Mouse (Mus musculus) lung, embryonic 16.5 days (tissue): ENCODE data around the gene Adgre4. TPM values are rescaled to one million over a fixed set of nuclear protein-coding genes. Genes with fewer than 3 reads are reported as not detected.
"Not testable (repeated sequence)": the region's sequence is repeated elsewhere in the genome, so short reads cannot be mapped to it uniquely, and the experiment has no call there.

Experiments used
- ATAC-seq: fragments of 200-750 bp; cut with Nextera tagmentation; 2 replicates; pipeline ENCODE4 v1.8.0; 2017; ENCODE audit warnings: low read depth, mild to moderate bottlenecking, moderate library complexity
- H3K27ac ChIP-seq: fragments of 300-500 bp; sonication (generic); 2 replicates; pipeline ENCODE4 v1.5.1; 2014; ENCODE audit warnings: mild to moderate bottlenecking, control low read depth, low read length
- H3K27me3 ChIP-seq: fragments of 300-500 bp; sonication (generic); 2 replicates; pipeline ENCODE4 v1.6.1; 2014; ENCODE audit warnings: low read depth, low read length, mixed read lengths; ENCODE audit not compliant: control insufficient read depth, insufficient read depth
- H3K36me3 ChIP-seq: fragments of 300-500 bp; sonication (generic); 2 replicates; pipeline ENCODE4 v1.6.1; 2014; ENCODE audit warnings: low read length; ENCODE audit not compliant: control insufficient read depth, insufficient read depth
- H3K4me1 ChIP-seq: fragments of 300-500 bp; sonication (generic); replicated peaks from 2 replicates; pipeline ENCODE4 v1.6.1; 2014; ENCODE audit warnings: low read length, mixed read lengths; ENCODE audit not compliant: control insufficient read depth, insufficient read depth
- H3K4me2 ChIP-seq: fragments of 300-500 bp; sonication (generic); 2 replicates; pipeline ENCODE4 v1.6.1; 2014; ENCODE audit warnings: low read depth, low read length, control low read depth
- H3K4me3 ChIP-seq: fragments of 300-500 bp; sonication (generic); 2 replicates; pipeline ENCODE4 v1.5.1; 2014; ENCODE audit warnings: mild to moderate bottlenecking, low read length, control low read depth
- H3K9ac ChIP-seq: fragments of 300-500 bp; sonication (generic); 2 replicates; pipeline ENCODE4 v1.6.1; 2014; ENCODE audit warnings: low read length, control low read depth
- H3K9me3 ChIP-seq: fragments of 300-500 bp; sonication (generic); 2 replicates; pipeline ENCODE4 v1.6.1; 2016; ENCODE audit warnings: low read length; ENCODE audit not compliant: control insufficient read depth
- WGBS: fragments of 180-500 bp; shearing (Covaris S2); extraction: QIAGEN DNeasy Blood & Tissue Kit; methylation state at CpG from one replicate; pipeline ENCODE4 v1.1.7; 2014; 5-methylcytosine and 5-hydroxymethylcytosine counted together
- polyA plus RNA-seq: library from polyadenylated mRNA; unstranded; fragments of >200 nt; fragmentation: Nextera tagmentation; extraction: Ambion mirVana; gene quantifications from 2 replicates; pipeline ENCODE4 v1.2.1, GENCODE M21; 2015

Gene Adgre4
- polyA plus RNA-seq, 1 experiment from 2014 or later = 0.16 TPM

GRCm38 (mm10) chr17:55892406-55892955 is 142.7 kb downstream of the Adgre4 start:
- WGBS = 8% methylated on average over 6 of the region's 8 CpGs

GRCm38 (mm10) chr17:55903087-55903486 is 153.3 kb downstream of the Adgre4 start:
- Histone ChIP-seq H3K4me2 (no peak overlapping the region), H3K36me3 (peaks cover 5% of the 10 kb centered on the region; the same call in 1 of the 2 replicates), H3K4me1 (no peaks in the 10 kb centered on the region), H3K9me3 (no peaks in the 10 kb centered on the region; the same call in 1 of the 2 replicates), H3K4me3 (no peak overlapping the region), H3K27me3 (no peaks in the 10 kb centered on the region), H3K9ac (no peak overlapping the region), H3K27ac (no peak overlapping the region)
- WGBS = 59% methylated on average over 2 of the region's 2 CpGs
- no peak for ATAC-seq

More at GRCm38 (mm10) chr17:55892406-55892955, 142.7 kb downstream of the Adgre4 start:
- not testable (repeated sequence) for H3K4me1 ChIP-seq, H3K36me3 ChIP-seq, H3K27me3 ChIP-seq, H3K27ac ChIP-seq, H3K9me3 ChIP-seq, ATAC-seq
- peak overlapping the region; percentile 56 for H3K4me3 ChIP-seq
- H3K9ac ChIP-seq = peak overlapping the region; percentile 27; the same call in 1 of the 2 replicates
- peak overlapping the region; percentile 51 for H3K4me2 ChIP-seq

Other genes starting within 250 kb of the Adgre4 start
- gene Vmn2r118, start 124.8 kb upstream of the Adgre4 start, polyA plus RNA-seq = not detected in 2 replicates
- gene Pot1b, start 37.4 kb upstream of the Adgre4 start, polyA plus RNA-seq = 8.6 and 9.7 TPM in 2 replicates
- 9.1 and 10.7 TPM in 2 replicates for gene Zfp119a, start 128.9 kb downstream of the Adgre4 start, polyA plus RNA-seq
- gene Zfp959, start 142.1 kb downstream of the Adgre4 start, polyA plus RNA-seq = 15.4 and 17.3 TPM in 2 replicates
- 6.1 and 8.3 TPM in 2 replicates for gene Zfp119b, start 199.5 kb downstream of the Adgre4 start, polyA plus RNA-seq
- 2.0 and 2.8 TPM in 2 replicates for gene Ebi3, start 202.7 kb downstream of the Adgre4 start, polyA plus RNA-seq
- 25.5 and 27.3 TPM in 2 replicates for gene Yju2, start 209.1 kb downstream of the Adgre4 start, polyA plus RNA-seq
- gene Shd, start 220.5 kb downstream of the Adgre4 start, polyA plus RNA-seq = 6.8 and 7.3 TPM in 2 replicates
- gene Fsd1, start 236.5 kb downstream of the Adgre4 start, polyA plus RNA-seq = 4.5 and 6.8 TPM in 2 replicates